Mouse (Mus musculus): ENCODE data around the gene Dnmt3a. TPM values are rescaled to one million over a fixed set of nuclear protein-coding genes. Genes with fewer than 3 reads are reported as not detected.
A peak's percentile ranks its signal among the peaks of the same experiment; 100 is the strongest.

The Dnmt3a gene
- polyA plus RNA-seq, 1 experiment from 2014 or later, result 120 TPM

- Histone ChIP-seq H3K4me1 (replicated peaks) (peaks cover 50% of the 10 kb centered on the region), H3K27me3 (replicated peaks) (no peaks in the 10 kb centered on the region), H3K9me3 (no peaks in the 10 kb centered on the region), H3K9ac (no peak overlapping the region), H3K27ac (no peak overlapping the region), H3K4me2 (replicated peaks) (no peak overlapping the region), H3K4me3 (replicated peaks) (no peak overlapping the region), H3K36me3 (no peaks in the 10 kb centered on the region; the same call in 1 of the 2 replicates)
- ATAC-seq, result no peak
- whole genome bisulfite sequencing, result 86% methylated on average over 5 of the region's 5 CpGs
Measured at GRCm38 (mm10) chr12:3827771-3828170, 22.0 kb downstream of the Dnmt3a start.

GRCm38 (mm10) chr12:3833059-3833760, 27.4 kb downstream of the Dnmt3a start:
- peak overlapping the region; percentile 29; the same call in 1 of the 2 replicates for H3K9ac ChIP-seq
- H3K27ac ChIP-seq, result peak overlapping the region; percentile 82
- H3K4me3 ChIP-seq (replicated peaks), result peak overlapping the region; percentile 15; the same call in 1 of the 2 replicates
- H3K4me1 ChIP-seq (replicated peaks), result peaks cover 42% of the 10 kb centered on the region
- no peaks in the 10 kb centered on the region for H3K27me3 ChIP-seq (replicated peaks)
- WGBS, result 46% methylated on average over 7 of the region's 7 CpGs
- no peaks in the 10 kb centered on the region for H3K9me3 ChIP-seq
- H3K4me2 ChIP-seq (replicated peaks), result peak overlapping the region; percentile 54
- H3K36me3 ChIP-seq, result peaks cover 23% of the 10 kb centered on the region
- ATAC-seq, result peak; percentile 13; the same call in 1 of the 2 replicates

GRCm38 (mm10) chr12:3833851-3834273, 28.1 kb downstream of the Dnmt3a start:
- H3K27ac ChIP-seq, result peak overlapping the region; percentile 82
- peak overlapping the region; percentile 54 for H3K4me2 ChIP-seq (replicated peaks)
- ATAC-seq, result peak; percentile 52
- H3K9me3 ChIP-seq, result no peaks in the 10 kb centered on the region
- H3K4me3 ChIP-seq (replicated peaks), result peak overlapping the region; percentile 15
- H3K9ac ChIP-seq, result peak overlapping the region; percentile 29; the same call in 1 of the 2 replicates
- H3K4me1 ChIP-seq (replicated peaks), result peaks cover 42% of the 10 kb centered on the region
- H3K27me3 ChIP-seq (replicated peaks), result no peaks in the 10 kb centered on the region
- 5% methylated on average over 8 of the region's 8 CpGs for WGBS
- H3K36me3 ChIP-seq, result peaks cover 28% of the 10 kb centered on the region

- 0 out of 2 replicates have a peak overlapping the region, but pooled peaks have one; percentile 29 for H3K9ac ChIP-seq
- ATAC-seq, result peak; percentile 46
- no peak overlapping the region for H3K4me3 ChIP-seq (replicated peaks)
Measured at GRCm38 (mm10) chr12:3834373-3835314, 28.8 kb downstream of the Dnmt3a start.

GRCm38 (mm10) chr12:3835576-3835975, 29.8 kb downstream of the Dnmt3a start:
- no peak for ATAC-seq
- no peak overlapping the region for H3K4me3 ChIP-seq (replicated peaks)
- H3K4me2 ChIP-seq (replicated peaks), result no peak overlapping the region
- peaks cover 41% of the 10 kb centered on the region for H3K36me3 ChIP-seq
- H3K27me3 ChIP-seq (replicated peaks), result no peaks in the 10 kb centered on the region
- no peaks in the 10 kb centered on the region for H3K9me3 ChIP-seq
- WGBS, result 55% methylated on average over 2 of the region's 2 CpGs
- no peak overlapping the region for H3K27ac ChIP-seq
- no peak overlapping the region for H3K9ac ChIP-seq
- H3K4me1 ChIP-seq (replicated peaks), result peaks cover 42% of the 10 kb centered on the region

More at GRCm38 (mm10) chr12:3834373-3835314, 28.8 kb downstream of the Dnmt3a start:
- Histone ChIP-seq H3K27ac (peak overlapping the region; percentile 82), H3K9me3 (no peaks in the 10 kb centered on the region), H3K27me3 (replicated peaks) (no peaks in the 10 kb centered on the region), H3K4me2 (replicated peaks) (peak overlapping the region; percentile 54), H3K36me3 (peaks cover 33% of the 10 kb centered on the region), H3K4me1 (replicated peaks) (peaks cover 42% of the 10 kb centered on the region)
- WGBS, result 15% methylated on average over 21 of the region's 21 CpGs

GRCm38 (mm10) chr12:3837081-3837832, 31.4 kb downstream of the Dnmt3a start:
- H3K4me3 ChIP-seq (replicated peaks), result no peak overlapping the region
- H3K27ac ChIP-seq, result no peak overlapping the region
- no peak for ATAC-seq
- no peaks in the 10 kb centered on the region for H3K9me3 ChIP-seq
- H3K9ac ChIP-seq, result no peak overlapping the region
- 72% methylated on average over 9 of the region's 9 CpGs for WGBS
- peaks cover 41% of the 10 kb centered on the region for H3K36me3 ChIP-seq
- H3K4me1 ChIP-seq (replicated peaks), result peaks cover 43% of the 10 kb centered on the region
- H3K4me2 ChIP-seq (replicated peaks), result no peak overlapping the region
- H3K27me3 ChIP-seq (replicated peaks), result no peaks in the 10 kb centered on the region

GRCm38 (mm10) chr12:3838009-3838408, 32.2 kb downstream of the Dnmt3a start:
- H3K27me3 ChIP-seq (replicated peaks), result no peaks in the 10 kb centered on the region
- H3K4me1 ChIP-seq (replicated peaks), result peaks cover 39% of the 10 kb centered on the region
- H3K9me3 ChIP-seq, result no peaks in the 10 kb centered on the region
- no peak overlapping the region for H3K27ac ChIP-seq
- no peak overlapping the region for H3K4me2 ChIP-seq (replicated peaks)
- H3K36me3 ChIP-seq, result peaks cover 41% of the 10 kb centered on the region
- H3K9ac ChIP-seq, result no peak overlapping the region
- no peak for ATAC-seq
- WGBS, result 74% methylated on average over 4 of the region's 4 CpGs
- H3K4me3 ChIP-seq (replicated peaks), result no peak overlapping the region

GRCm38 (mm10) chr12:3839662-3840061, 33.9 kb downstream of the Dnmt3a start:
- Histone ChIP-seq H3K9ac (no peak overlapping the region), H3K27ac (no peak overlapping the region), H3K27me3 (replicated peaks) (no peaks in the 10 kb centered on the region), H3K36me3 (peaks cover 41% of the 10 kb centered on the region), H3K4me3 (replicated peaks) (no peak overlapping the region), H3K4me2 (replicated peaks) (no peak overlapping the region), H3K4me1 (replicated peaks) (peaks cover 37% of the 10 kb centered on the region), H3K9me3 (no peaks in the 10 kb centered on the region)
- no peak for ATAC-seq
- 90% methylated on average over 1 of the region's 1 CpGs for WGBS

- Histone ChIP-seq H3K36me3 (peaks cover 41% of the 10 kb centered on the region), H3K27ac (no peak overlapping the region)
- WGBS, result 68% methylated on average over 4 of the region's 4 CpGs
Measured at GRCm38 (mm10) chr12:3841121-3841520, 35.3 kb downstream of the Dnmt3a start.

GRCm38 (mm10) chr12:3842843-3843242, 37.0 kb downstream of the Dnmt3a start:
- Histone ChIP-seq H3K36me3 (peaks cover 35% of the 10 kb centered on the region), H3K4me3 (replicated peaks) (no peak overlapping the region), H3K4me1 (replicated peaks) (peaks cover 29% of the 10 kb centered on the region), H3K9me3 (no peaks in the 10 kb centered on the region), H3K27ac (peak overlapping the region; percentile 52; the same call in 1 of the 2 replicates), H3K4me2 (replicated peaks) (0 out of 2 replicates have a peak overlapping the region, but pooled peaks have one; percentile 0), H3K27me3 (replicated peaks) (no peaks in the 10 kb centered on the region), H3K9ac (no peak overlapping the region)
- WGBS, result 37% methylated on average over 6 of the region's 6 CpGs
- ATAC-seq, result 0 out of 2 replicates have a peak, but pooled peaks have one; percentile 20

More at GRCm38 (mm10) chr12:3841121-3841520, 35.3 kb downstream of the Dnmt3a start:
- Histone ChIP-seq H3K4me3 (replicated peaks) (no peak overlapping the region), H3K4me2 (replicated peaks) (no peak overlapping the region), H3K9me3 (no peaks in the 10 kb centered on the region), H3K27me3 (replicated peaks) (no peaks in the 10 kb centered on the region), H3K9ac (no peak overlapping the region), H3K4me1 (replicated peaks) (peaks cover 29% of the 10 kb centered on the region)
- no peak for ATAC-seq

- Histone ChIP-seq H3K27ac (peak overlapping the region; percentile 52), H3K9ac (no peak overlapping the region), H3K4me1 (replicated peaks) (peaks cover 29% of the 10 kb centered on the region), H3K4me2 (replicated peaks) (0 out of 2 replicates have a peak overlapping the region, but pooled peaks have one; percentile 0), H3K36me3 (peaks cover 32% of the 10 kb centered on the region), H3K27me3 (replicated peaks) (no peaks in the 10 kb centered on the region), H3K9me3 (no peaks in the 10 kb centered on the region), H3K4me3 (replicated peaks) (no peak overlapping the region)
- peak; percentile 76 for ATAC-seq
- WGBS, result 11% methylated on average over 7 of the region's 7 CpGs
Measured at GRCm38 (mm10) chr12:3843371-3843861, 37.6 kb downstream of the Dnmt3a start.

All from intestine, embryonic 15.5 days (tissue).